Mouse (Mus musculus): ENCODE data around the gene Adprm. TPM values are rescaled to one million over a fixed set of nuclear protein-coding genes. Genes with fewer than 3 reads are reported as not detected.
A peak's percentile ranks its signal among the peaks of the same experiment; 100 is the strongest.
"Not testable (repeated sequence)": the region's sequence is repeated elsewhere in the genome, so short reads cannot be mapped to it uniquely, and the experiment has no call there.

Adprm gene
- polyA plus RNA-seq (2015; fragmentation: Nextera tagmentation; extraction: Ambion mirVana) = 33.0 and 35.4 TPM in 2 replicates

- Histone ChIP-seq H3K4me2 (ENCODE audit: low read length) (peak within 1 kb of the TSS; percentile 69), H3K36me3 (ENCODE audit: control insufficient read depth, insufficient read depth) (peaks cover 14% of the 10 kb centered on the region), H3K27ac (ENCODE audit: low read length) (peak within 1 kb of the TSS; percentile 66), H3K27me3 (replicated peaks; ENCODE audit: control insufficient read depth, insufficient read depth, low read length) (no peaks in the 10 kb centered on the region), H3K4me3 (replicated peaks; ENCODE audit: low read length) (peak within 1 kb of the TSS; percentile 80), H3K9me3 (ENCODE audit: control insufficient read depth, low read length) (no peaks in the 10 kb centered on the region), H3K4me1 (replicated peaks; ENCODE audit: control insufficient read depth, insufficient read depth, low read length) (peaks cover 14% of the 10 kb centered on the region), H3K9ac (replicated peaks; ENCODE audit: low read depth, low read length) (peak within 1 kb of the TSS; percentile 59)
- whole genome bisulfite sequencing = under 1% methylated on average over 42 of the region's 50 CpGs
- peak; percentile 96 for ATAC-seq
Measured at GRCm38 (mm10) chr11:67052321-67052952, at the start of gene Adprm, which contains the start of gene Sco1. Gene Adprm, minus strand, starts transcription at chr11:67052594. Gene Sco1, plus strand, starts transcription at chr11:67052670.

GRCm38 (mm10) chr11:67101713-67102112, 49.3 kb upstream of the Adprm start:
- no peaks in the 10 kb centered on the region for H3K27me3 ChIP-seq (replicated peaks; ENCODE audit: control insufficient read depth, insufficient read depth, low read length)
- 32% methylated on average over 7 of the region's 8 CpGs for WGBS
- no peak overlapping the region for H3K4me2 ChIP-seq (ENCODE audit: low read length)
- H3K4me1 ChIP-seq (replicated peaks; ENCODE audit: control insufficient read depth, insufficient read depth, low read length) = no peaks in the 10 kb centered on the region
- H3K27ac ChIP-seq (ENCODE audit: low read length) = no peak overlapping the region
- no peak overlapping the region for H3K4me3 ChIP-seq (replicated peaks; ENCODE audit: low read length)
- H3K9ac ChIP-seq (replicated peaks; ENCODE audit: low read depth, low read length) = no peak overlapping the region
- H3K9me3 ChIP-seq (ENCODE audit: control insufficient read depth, low read length) = no peaks in the 10 kb centered on the region
- no peak for ATAC-seq
- no peaks in the 10 kb centered on the region for H3K36me3 ChIP-seq (ENCODE audit: control insufficient read depth, insufficient read depth)

DNA sequence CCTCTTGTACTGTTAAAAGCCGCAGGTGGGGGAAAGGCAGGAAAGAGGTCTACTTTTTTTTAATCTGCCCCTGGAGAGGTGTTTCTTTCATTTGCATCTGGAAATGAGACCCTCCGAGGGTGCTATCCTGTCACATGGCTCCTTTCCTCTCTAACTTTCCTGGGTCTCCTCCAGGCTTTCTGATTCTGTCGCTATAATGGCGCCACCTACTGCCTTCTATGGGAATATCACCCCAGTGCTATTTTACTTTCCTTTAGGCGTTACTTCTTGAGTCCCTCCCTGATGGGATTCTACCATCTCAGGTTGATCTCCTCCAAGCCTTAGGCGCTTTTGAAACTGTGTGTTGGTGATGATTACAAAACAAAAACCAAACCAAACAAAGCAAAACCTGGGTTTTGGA, 47.8 kb upstream of the Adprm start:
- Histone ChIP-seq H3K9me3 (ENCODE audit: control insufficient read depth, low read length) (no peaks in the 10 kb centered on the region), H3K4me1 (replicated peaks; ENCODE audit: control insufficient read depth, insufficient read depth, low read length) (no peaks in the 10 kb centered on the region), H3K4me3 (replicated peaks; ENCODE audit: low read length) (no peak overlapping the region), H3K36me3 (ENCODE audit: control insufficient read depth, insufficient read depth) (no peaks in the 10 kb centered on the region), H3K27ac (ENCODE audit: low read length) (no peak overlapping the region), H3K9ac (replicated peaks; ENCODE audit: low read depth, low read length) (no peak overlapping the region), H3K4me2 (ENCODE audit: low read length) (no peak overlapping the region), H3K27me3 (replicated peaks; ENCODE audit: control insufficient read depth, insufficient read depth, low read length) (no peaks in the 10 kb centered on the region)
- WGBS = 29% methylated on average over 6 of the region's 6 CpGs
- ATAC-seq = no peak

GRCm38 (mm10) chr11:67099241-67099640, 46.8 kb upstream of the Adprm start:
- ATAC-seq = no peak
- no peak overlapping the region for H3K4me2 ChIP-seq (ENCODE audit: low read length)
- no peaks in the 10 kb centered on the region for H3K36me3 ChIP-seq (ENCODE audit: control insufficient read depth, insufficient read depth)
- 97% methylated on average over 16 of the region's 16 CpGs for WGBS
- H3K9me3 ChIP-seq (ENCODE audit: control insufficient read depth, low read length) = no peaks in the 10 kb centered on the region
- H3K27ac ChIP-seq (ENCODE audit: low read length) = no peak overlapping the region
- no peak overlapping the region for H3K4me3 ChIP-seq (replicated peaks; ENCODE audit: low read length)
- H3K9ac ChIP-seq (replicated peaks; ENCODE audit: low read depth, low read length) = no peak overlapping the region
- no peaks in the 10 kb centered on the region for H3K4me1 ChIP-seq (replicated peaks; ENCODE audit: control insufficient read depth, insufficient read depth, low read length)
- H3K27me3 ChIP-seq (replicated peaks; ENCODE audit: control insufficient read depth, insufficient read depth, low read length) = no peaks in the 10 kb centered on the region

DNA sequence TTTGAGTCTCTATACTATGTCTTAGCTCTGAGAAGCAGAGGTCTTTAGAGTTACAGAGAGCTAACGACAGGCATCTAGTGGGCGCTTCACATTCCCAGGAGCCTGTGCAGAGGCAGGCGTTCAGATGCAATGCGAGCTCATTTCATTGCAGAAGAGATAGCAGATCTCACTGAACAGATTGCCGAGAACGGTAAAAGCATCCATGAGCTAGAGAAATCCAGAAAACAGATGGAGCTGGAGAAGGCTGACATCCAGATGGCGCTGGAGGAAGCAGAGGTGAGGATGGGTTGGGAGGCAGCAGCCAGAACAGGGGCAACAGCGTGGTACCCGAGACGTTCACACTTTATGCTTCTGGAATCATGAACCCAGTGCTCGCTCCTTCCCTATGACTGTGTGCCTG, 46.0 kb upstream of the Adprm start:
- Histone ChIP-seq H3K4me2 (ENCODE audit: low read length) (no peak overlapping the region), H3K4me1 (replicated peaks; ENCODE audit: control insufficient read depth, insufficient read depth, low read length) (no peaks in the 10 kb centered on the region), H3K36me3 (ENCODE audit: control insufficient read depth, insufficient read depth) (no peaks in the 10 kb centered on the region), H3K9ac (replicated peaks; ENCODE audit: low read depth, low read length) (no peak overlapping the region), H3K27me3 (replicated peaks; ENCODE audit: control insufficient read depth, insufficient read depth, low read length) (no peaks in the 10 kb centered on the region), H3K27ac (ENCODE audit: low read length) (no peak overlapping the region), H3K9me3 (ENCODE audit: control insufficient read depth, low read length) (no peaks in the 10 kb centered on the region), H3K4me3 (replicated peaks; ENCODE audit: low read length) (no peak overlapping the region)
- WGBS = 69% methylated on average over 11 of the region's 11 CpGs
- no peak for ATAC-seq

GRCm38 (mm10) chr11:67097709-67098108, 45.3 kb upstream of the Adprm start:
- H3K4me2 ChIP-seq (ENCODE audit: low read length) = no peak overlapping the region
- H3K9me3 ChIP-seq (ENCODE audit: control insufficient read depth, low read length) = no peaks in the 10 kb centered on the region
- no peaks in the 10 kb centered on the region for H3K36me3 ChIP-seq (ENCODE audit: control insufficient read depth, insufficient read depth)
- no peaks in the 10 kb centered on the region for H3K27me3 ChIP-seq (replicated peaks; ENCODE audit: control insufficient read depth, insufficient read depth, low read length)
- H3K9ac ChIP-seq (replicated peaks; ENCODE audit: low read depth, low read length) = no peak overlapping the region
- WGBS = 93% methylated on average over 10 of the region's 10 CpGs
- no peak overlapping the region for H3K27ac ChIP-seq (ENCODE audit: low read length)
- no peaks in the 10 kb centered on the region for H3K4me1 ChIP-seq (replicated peaks; ENCODE audit: control insufficient read depth, insufficient read depth, low read length)
- no peak overlapping the region for H3K4me3 ChIP-seq (replicated peaks; ENCODE audit: low read length)
- no peak for ATAC-seq

DNA sequence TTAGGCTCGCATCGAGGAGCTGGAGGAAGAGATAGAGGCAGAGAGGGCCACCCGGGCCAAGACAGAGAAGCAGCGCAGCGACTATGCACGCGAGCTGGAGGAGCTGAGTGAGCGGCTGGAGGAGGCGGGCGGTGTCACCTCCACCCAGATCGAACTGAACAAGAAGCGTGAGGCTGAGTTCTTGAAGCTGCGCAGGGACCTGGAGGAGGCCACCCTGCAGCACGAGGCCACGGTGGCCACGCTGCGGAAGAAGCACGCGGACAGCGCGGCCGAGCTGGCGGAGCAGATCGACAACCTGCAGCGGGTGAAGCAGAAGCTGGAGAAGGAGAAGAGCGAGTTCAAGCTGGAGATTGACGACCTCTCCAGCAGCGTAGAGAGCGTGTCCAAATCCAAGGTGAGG, 42.1 kb upstream of the Adprm start:
- Histone ChIP-seq H3K27ac (ENCODE audit: low read length) (no peak overlapping the region), H3K36me3 (ENCODE audit: control insufficient read depth, insufficient read depth) (no peaks in the 10 kb centered on the region), H3K9me3 (ENCODE audit: control insufficient read depth, low read length) (no peaks in the 10 kb centered on the region), H3K4me2 (ENCODE audit: low read length) (no peak overlapping the region), H3K4me1 (replicated peaks; ENCODE audit: control insufficient read depth, insufficient read depth, low read length) (no peaks in the 10 kb centered on the region), H3K4me3 (replicated peaks; ENCODE audit: low read length) (no peak overlapping the region), H3K27me3 (replicated peaks; ENCODE audit: control insufficient read depth, insufficient read depth, low read length) (no peaks in the 10 kb centered on the region), H3K9ac (replicated peaks; ENCODE audit: low read depth, low read length) (no peak overlapping the region)
- WGBS = 86% methylated on average over 29 of the region's 29 CpGs
- ATAC-seq = no peak

DNA sequence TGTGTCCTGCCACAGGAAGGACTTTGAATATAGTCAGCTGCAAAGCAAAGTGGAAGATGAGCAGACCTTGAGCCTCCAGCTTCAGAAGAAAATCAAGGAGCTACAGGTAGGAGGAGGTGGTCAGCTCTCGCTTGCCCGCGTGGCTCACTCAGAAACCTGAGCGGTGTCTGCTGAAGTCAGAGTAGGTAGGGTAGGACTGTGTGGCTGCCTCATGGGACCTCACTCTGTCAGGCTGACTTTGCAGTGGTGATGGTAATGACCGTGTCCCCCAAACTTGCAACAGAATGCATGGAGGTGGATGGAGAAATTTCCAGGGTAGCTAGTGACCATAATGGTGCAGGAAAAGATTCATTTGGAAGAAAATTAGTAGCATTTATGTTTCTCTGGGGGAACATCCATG, 41.3 kb upstream of the Adprm start:
- WGBS = 97% methylated on average over 5 of the region's 5 CpGs
- Histone ChIP-seq H3K27me3 (replicated peaks; ENCODE audit: control insufficient read depth, insufficient read depth, low read length) (no peaks in the 10 kb centered on the region), H3K4me3 (replicated peaks; ENCODE audit: low read length) (no peak overlapping the region), H3K27ac (ENCODE audit: low read length) (no peak overlapping the region), H3K9ac (replicated peaks; ENCODE audit: low read depth, low read length) (no peak overlapping the region), H3K4me1 (replicated peaks; ENCODE audit: control insufficient read depth, insufficient read depth, low read length) (no peaks in the 10 kb centered on the region), H3K4me2 (ENCODE audit: low read length) (no peak overlapping the region), H3K9me3 (ENCODE audit: control insufficient read depth, low read length) (no peaks in the 10 kb centered on the region), H3K36me3 (ENCODE audit: control insufficient read depth, insufficient read depth) (no peaks in the 10 kb centered on the region)
- ATAC-seq = no peak

- Histone ChIP-seq H3K4me1 (replicated peaks; ENCODE audit: control insufficient read depth, insufficient read depth, low read length) (no peaks in the 10 kb centered on the region), H3K27me3 (replicated peaks; ENCODE audit: control insufficient read depth, insufficient read depth, low read length) (no peaks in the 10 kb centered on the region), H3K27ac (ENCODE audit: low read length) (no peak overlapping the region), H3K4me3 (replicated peaks; ENCODE audit: low read length) (no peak overlapping the region), H3K4me2 (ENCODE audit: low read length) (no peak overlapping the region), H3K9ac (replicated peaks; ENCODE audit: low read depth, low read length) (no peak overlapping the region), H3K9me3 (ENCODE audit: control insufficient read depth, low read length) (no peaks in the 10 kb centered on the region), H3K36me3 (ENCODE audit: control insufficient read depth, insufficient read depth) (no peaks in the 10 kb centered on the region)
- no peak for ATAC-seq
- 74% methylated on average over 9 of the region's 9 CpGs for WGBS
Measured at GRCm38 (mm10) chr11:67093201-67093600, 40.8 kb upstream of the Adprm start.

DNA sequence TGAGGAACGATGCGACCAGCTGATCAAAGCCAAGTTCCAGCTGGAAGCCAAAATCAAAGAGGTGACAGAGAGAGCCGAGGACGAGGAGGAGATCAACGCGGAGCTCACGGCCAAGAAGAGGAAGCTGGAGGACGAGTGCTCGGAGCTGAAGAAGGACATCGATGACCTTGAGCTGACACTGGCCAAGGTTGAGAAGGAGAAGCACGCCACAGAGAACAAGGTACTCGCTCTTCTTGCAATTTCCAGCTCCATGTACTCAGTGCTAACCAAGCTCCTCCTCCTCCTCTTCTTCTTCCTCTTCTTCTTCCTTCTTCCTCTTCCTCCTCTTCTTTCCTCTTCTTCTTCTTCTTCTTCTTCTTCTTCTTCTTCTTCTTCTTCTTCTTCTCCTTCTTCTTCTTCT, 40.0 kb upstream of the Adprm start:
- H3K27me3 ChIP-seq (replicated peaks; ENCODE audit: control insufficient read depth, insufficient read depth, low read length); H3K4me3 ChIP-seq (replicated peaks; ENCODE audit: low read length); H3K27ac ChIP-seq (ENCODE audit: low read length); H3K4me1 ChIP-seq (replicated peaks; ENCODE audit: control insufficient read depth, insufficient read depth, low read length); H3K9me3 ChIP-seq (ENCODE audit: control insufficient read depth, low read length); ATAC-seq; H3K4me2 ChIP-seq (ENCODE audit: low read length); H3K9ac ChIP-seq (replicated peaks; ENCODE audit: low read depth, low read length); H3K36me3 ChIP-seq (ENCODE audit: control insufficient read depth, insufficient read depth): not testable (repeated sequence)
- WGBS = 91% methylated on average over 12 of the region's 12 CpGs
